Mouse (Mus musculus) forebrain, embryonic 16.5 days (tissue): ENCODE results near the gene Gcgr. TPM values are rescaled to one million over a fixed set of nuclear protein-coding genes. Genes with fewer than 3 reads are reported as not detected.

Experiments
- ATAC-seq: fragments of 200-750 bp; cut with Nextera tagmentation; 2 replicates; pipeline ENCODE4 v1.8.0; 2017; ENCODE audit warnings: mild to moderate bottlenecking, moderate library complexity
- H3K27ac ChIP-seq: fragments of 300-500 bp; sonication (generic); 2 replicates; pipeline ENCODE4 v1.5.1; 2014; ENCODE audit warnings: low read length, control low read depth
- H3K27me3 ChIP-seq: fragments of 300-500 bp; sonication (generic); replicated peaks from 2 replicates; pipeline ENCODE4 v1.6.1; 2014; ENCODE audit warnings: low read length; ENCODE audit not compliant: control insufficient read depth, insufficient read depth
- H3K36me3 ChIP-seq: fragments of 300-500 bp; sonication (generic); 2 replicates; pipeline ENCODE4 v1.6.1; 2014; ENCODE audit not compliant: control insufficient read depth, insufficient read depth
- H3K4me1 ChIP-seq: fragments of 300-500 bp; sonication (generic); replicated peaks from 2 replicates; pipeline ENCODE4 v1.6.1; 2014; ENCODE audit warnings: low read length; ENCODE audit not compliant: control insufficient read depth, insufficient read depth
- H3K4me2 ChIP-seq: fragments of 300-500 bp; sonication (generic); 2 replicates; pipeline ENCODE4 v1.6.1; 2014; ENCODE audit warnings: mild to moderate bottlenecking, low read length, control low read depth
- H3K4me3 ChIP-seq: fragments of 300-500 bp; sonication (generic); replicated peaks from 2 replicates; pipeline ENCODE4 v1.5.1; 2014; ENCODE audit warnings: mild to moderate bottlenecking, low read length, control low read depth
- H3K9ac ChIP-seq: fragments of 300-500 bp; sonication (generic); replicated peaks from 2 replicates; pipeline ENCODE4 v1.6.1; 2014; ENCODE audit warnings: low read depth, low read length, control low read depth
- H3K9me3 ChIP-seq: fragments of 300-500 bp; sonication (generic); 2 replicates; pipeline ENCODE4 v1.6.1; 2016; ENCODE audit warnings: low read length; ENCODE audit not compliant: control insufficient read depth
- WGBS: fragments of 180-500 bp; shearing (Covaris S2); extraction: QIAGEN DNeasy Blood & Tissue Kit; methylation state at CpG from one replicate; pipeline ENCODE4 v1.1.7; 2014; 5-methylcytosine and 5-hydroxymethylcytosine counted together
- polyA plus RNA-seq: library from polyadenylated mRNA; unstranded; fragments of >200 nt; fragmentation: Nextera tagmentation; extraction: Ambion mirVana; gene quantifications from 2 replicates; pipeline ENCODE4 v1.2.1, GENCODE M21; 2015

Gcgr gene
- polyA plus RNA-seq, 1 experiment from 2014 or later: not detected

- no peak overlapping the region for H3K4me3 ChIP-seq
- no peaks in the 10 kb centered on the region for H3K9me3 ChIP-seq
- H3K27me3 ChIP-seq: no peaks in the 10 kb centered on the region
- no peak overlapping the region for H3K27ac ChIP-seq
- peaks cover 5% of the 10 kb centered on the region for H3K4me1 ChIP-seq
- H3K4me2 ChIP-seq: no peak overlapping the region
- 38% methylated on average over 4 of the region's 4 CpGs for WGBS
- no peak overlapping the region for H3K9ac ChIP-seq
- H3K36me3 ChIP-seq: peaks cover 7% of the 10 kb centered on the region; the same call in 1 of the 2 replicates
- ATAC-seq: no peak
Observed at GRCm38 (mm10) chr11:120541907-120542306, 11.4 kb downstream of the Gcgr start.

- H3K36me3 ChIP-seq: peaks cover 7% of the 10 kb centered on the region; the same call in 1 of the 2 replicates
- WGBS: 87% methylated on average over 6 of the region's 6 CpGs
- ATAC-seq: no peak
Observed at GRCm38 (mm10) chr11:120542376-120542775, 11.9 kb downstream of the Gcgr start.

DNA sequence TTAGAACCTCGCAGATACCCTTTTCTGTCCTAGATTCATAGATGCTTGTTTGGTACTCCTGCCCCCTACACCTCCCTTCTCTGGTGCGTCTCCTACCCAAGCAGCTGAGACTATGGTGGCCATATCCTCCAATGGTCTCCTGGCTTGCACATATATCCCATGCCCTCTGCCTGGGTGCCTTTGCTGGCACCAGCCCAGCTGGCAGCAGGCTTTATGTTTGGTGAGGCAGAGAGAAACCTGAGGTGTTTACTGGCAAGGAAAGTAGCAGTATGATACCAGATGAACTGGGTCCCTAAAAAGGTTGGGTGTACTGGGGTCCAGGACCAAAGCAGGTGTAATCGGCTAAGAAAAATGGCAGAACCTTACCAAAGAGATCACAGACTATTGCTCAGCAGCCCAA is 15.5 kb downstream of the Gcgr start:
- no peak overlapping the region for H3K4me3 ChIP-seq
- no peak overlapping the region for H3K9ac ChIP-seq
- peaks cover 23% of the 10 kb centered on the region for H3K4me1 ChIP-seq
- H3K27me3 ChIP-seq: no peaks in the 10 kb centered on the region
- peaks cover 7% of the 10 kb centered on the region; the same call in 1 of the 2 replicates for H3K36me3 ChIP-seq
- no peak for ATAC-seq
- H3K9me3 ChIP-seq: no peaks in the 10 kb centered on the region
- H3K27ac ChIP-seq: no peak overlapping the region
- H3K4me2 ChIP-seq: no peak overlapping the region
- 99% methylated on average over 3 of the region's 3 CpGs for WGBS

More at GRCm38 (mm10) chr11:120542376-120542775, 11.9 kb downstream of the Gcgr start:
- Histone ChIP-seq H3K4me1 (peaks cover 5% of the 10 kb centered on the region), H3K27ac (no peak overlapping the region), H3K9ac (no peak overlapping the region), H3K4me3 (no peak overlapping the region), H3K27me3 (no peaks in the 10 kb centered on the region), H3K4me2 (no peak overlapping the region), H3K9me3 (no peaks in the 10 kb centered on the region)

DNA sequence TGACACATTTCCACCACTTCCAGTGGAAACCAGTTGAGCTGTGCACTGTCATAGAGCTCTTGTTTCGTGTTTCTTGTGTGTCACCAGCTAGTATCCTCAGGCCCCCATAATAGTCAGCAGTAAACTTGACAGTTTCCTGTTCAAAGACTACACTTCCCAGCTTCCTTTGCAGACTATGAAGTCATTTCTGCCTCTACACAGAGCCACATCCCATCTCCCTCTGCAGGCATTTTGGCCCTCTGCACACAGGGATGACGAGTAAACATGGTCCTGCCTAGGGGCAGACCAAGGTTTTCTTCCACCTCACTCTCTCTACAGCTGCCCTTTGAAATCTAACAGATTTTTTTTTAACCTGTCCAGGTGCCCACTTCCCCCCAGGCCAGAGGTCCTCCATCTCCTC is 17.0 kb downstream of the Gcgr start:
- ATAC-seq: no peak
- no peaks in the 10 kb centered on the region for H3K27me3 ChIP-seq
- no peaks in the 10 kb centered on the region for H3K9me3 ChIP-seq
- H3K4me2 ChIP-seq: no peak overlapping the region
- no peak overlapping the region for H3K4me3 ChIP-seq
- no peak overlapping the region for H3K9ac ChIP-seq
- 61% methylated on average over 2 of the region's 2 CpGs for WGBS
- H3K4me1 ChIP-seq: peaks cover 23% of the 10 kb centered on the region
- H3K27ac ChIP-seq: no peak overlapping the region
- peaks cover 7% of the 10 kb centered on the region; the same call in 1 of the 2 replicates for H3K36me3 ChIP-seq

GRCm38 (mm10) chr11:120548214-120548613 is 17.7 kb downstream of the Gcgr start:
- no peak overlapping the region for H3K4me3 ChIP-seq
- no peak for ATAC-seq
- H3K36me3 ChIP-seq: peaks cover 2% of the 10 kb centered on the region; the same call in 1 of the 2 replicates
- H3K27me3 ChIP-seq: no peaks in the 10 kb centered on the region
- H3K4me1 ChIP-seq: peaks cover 23% of the 10 kb centered on the region
- no peak overlapping the region for H3K27ac ChIP-seq
- H3K4me2 ChIP-seq: peak overlapping the region; percentile 85
- no peaks in the 10 kb centered on the region for H3K9me3 ChIP-seq
- WGBS: 82% methylated on average over 3 of the region's 3 CpGs
- H3K9ac ChIP-seq: no peak overlapping the region

DNA sequence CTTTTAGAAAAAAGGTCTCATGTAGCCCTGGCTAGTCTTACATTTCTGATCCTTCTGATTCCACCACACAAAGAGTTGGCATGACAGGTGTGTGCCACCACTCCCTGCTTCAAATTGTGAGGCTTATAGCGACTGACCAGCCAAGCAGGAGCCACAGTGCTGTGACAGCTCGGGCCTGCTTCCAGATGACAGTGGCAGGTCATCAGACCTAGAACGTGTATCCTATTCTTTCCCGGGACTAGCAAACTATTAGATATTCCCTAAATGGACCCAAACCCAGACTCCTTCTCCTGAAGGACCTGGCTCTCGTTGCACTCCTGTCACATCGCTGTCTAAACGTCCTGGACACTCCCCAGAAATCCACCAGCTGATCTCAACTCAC is 18.3 kb downstream of the Gcgr start:
- ATAC-seq: no peak
- Histone ChIP-seq H3K27ac (peak overlapping the region; percentile 67; the same call in 1 of the 2 replicates), H3K4me3 (peak overlapping the region; percentile 72), H3K4me1 (peaks cover 23% of the 10 kb centered on the region), H3K4me2 (peak overlapping the region; percentile 85), H3K9ac (peak overlapping the region; percentile 86), H3K27me3 (no peaks in the 10 kb centered on the region), H3K9me3 (no peaks in the 10 kb centered on the region), H3K36me3 (no peaks in the 10 kb centered on the region)
- 23% methylated on average over 7 of the region's 7 CpGs for WGBS

GRCm38 (mm10) chr11:120549168-120549945 is 18.9 kb downstream of the Gcgr start, which contains the start of gene Mcrip1:
TSS of gene Mcrip1 (minus strand) at chr11:120549727.
- Histone ChIP-seq H3K4me3 (peak within 1 kb of the TSS; percentile 72), H3K27ac (peak within 1 kb of the TSS; percentile 67), H3K9me3 (no peaks in the 10 kb centered on the region), H3K4me1 (peaks cover 23% of the 10 kb centered on the region), H3K4me2 (peak within 1 kb of the TSS; percentile 85), H3K36me3 (no peaks in the 10 kb centered on the region), H3K27me3 (no peaks in the 10 kb centered on the region), H3K9ac (peak within 1 kb of the TSS; percentile 86)
- ATAC-seq: peak; percentile 93
- WGBS: under 1% methylated on average over 83 of the region's 87 CpGs

DNA sequence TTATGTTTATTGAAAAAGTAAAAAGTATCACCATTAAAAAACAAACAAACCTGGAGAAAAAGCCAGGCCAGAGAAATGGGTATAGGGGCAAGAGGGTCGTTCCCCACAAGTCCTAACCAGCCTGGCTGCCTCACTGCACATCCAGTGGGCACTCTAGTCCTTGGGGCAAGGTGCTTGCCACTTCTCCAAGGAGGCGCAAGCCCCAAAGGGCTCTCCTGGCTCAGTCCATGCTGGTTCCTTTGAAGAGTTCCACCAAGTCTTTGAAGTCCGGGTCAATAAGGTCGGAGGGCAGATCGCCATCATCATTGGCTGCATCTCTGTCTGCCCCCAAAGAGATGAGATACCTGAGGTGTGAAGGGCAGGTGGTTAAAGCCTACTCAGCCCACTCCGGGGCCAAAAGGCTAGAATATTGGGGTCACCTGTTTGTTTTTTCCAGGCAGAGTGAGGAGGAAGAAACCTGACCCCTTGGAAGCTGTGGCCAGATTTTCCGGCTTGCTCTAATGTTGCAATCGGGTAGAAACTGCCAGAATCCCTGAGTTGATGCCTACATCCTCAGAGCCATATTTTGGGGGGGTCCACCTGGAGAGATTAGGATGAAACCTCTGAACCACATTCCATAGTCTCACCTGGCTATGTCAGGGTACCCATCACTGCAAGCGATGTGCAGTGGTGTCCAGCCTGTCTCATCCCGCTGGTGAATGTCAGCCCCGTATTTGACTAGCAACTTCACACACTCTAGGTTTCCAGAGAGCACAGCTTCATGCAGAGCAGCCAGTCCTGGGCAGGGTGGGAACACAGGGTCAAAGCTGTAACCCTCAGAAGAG is 19.7 kb downstream of the Gcgr start:
- peak overlapping the region; percentile 72 for H3K4me3 ChIP-seq
- no peaks in the 10 kb centered on the region for H3K9me3 ChIP-seq
- no peaks in the 10 kb centered on the region for H3K27me3 ChIP-seq
- peak overlapping the region; percentile 86 for H3K9ac ChIP-seq
- ATAC-seq: peak; percentile 38
- no peaks in the 10 kb centered on the region for H3K36me3 ChIP-seq
- H3K4me2 ChIP-seq: peak overlapping the region; percentile 78
- WGBS: 72% methylated on average over 11 of the region's 11 CpGs
- peaks cover 23% of the 10 kb centered on the region for H3K4me1 ChIP-seq
- 0 out of 2 replicates have a peak overlapping the region, but pooled peaks have one; percentile 8 for H3K27ac ChIP-seq

DNA sequence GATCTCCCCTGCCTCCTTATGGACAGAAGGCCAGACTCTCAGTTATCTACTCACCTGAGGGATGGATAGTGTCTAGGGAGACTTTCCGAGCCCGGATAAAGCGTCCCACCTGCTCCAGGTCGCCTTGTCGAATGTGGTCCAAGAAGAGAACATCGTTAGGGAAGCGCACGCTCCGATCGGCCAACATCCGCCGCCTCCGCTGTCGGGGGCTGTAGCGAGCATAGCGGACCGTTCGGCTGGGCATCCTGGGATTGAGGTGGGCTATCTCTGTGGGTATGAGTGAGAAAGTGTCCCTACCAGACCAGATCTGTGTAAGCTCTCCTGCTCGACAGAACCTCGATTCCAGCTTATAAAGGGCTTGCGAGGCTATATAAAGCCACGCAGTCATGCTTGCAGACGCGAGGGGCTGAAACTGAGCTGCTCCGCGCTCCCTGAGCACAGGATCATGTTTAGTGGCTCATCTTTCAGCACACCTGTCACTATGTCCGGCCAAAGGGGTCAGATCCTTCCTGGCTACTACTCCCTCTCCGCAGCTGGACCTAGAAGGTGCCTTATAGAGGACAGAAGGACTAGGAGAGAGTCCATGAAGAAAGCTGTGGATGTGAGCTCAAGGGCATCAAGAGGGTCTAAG is 20.4 kb downstream of the Gcgr start, which contains the start of gene Ppp1r27:
Gene Ppp1r27 (minus strand): TSS at position 323 of the 631 bp plus-strand sequence.
- ATAC-seq: no peak
- peak within 1 kb of the TSS; percentile 86 for H3K9ac ChIP-seq
- H3K27me3 ChIP-seq: no peaks in the 10 kb centered on the region
- WGBS: 94% methylated on average over 28 of the region's 28 CpGs
- H3K4me2 ChIP-seq: peak within 1 kb of the TSS; percentile 78
- no peak within 1 kb of the TSS for H3K27ac ChIP-seq
- no peaks in the 10 kb centered on the region for H3K9me3 ChIP-seq
- peak within 1 kb of the TSS; percentile 72 for H3K4me3 ChIP-seq
- no peaks in the 10 kb centered on the region for H3K36me3 ChIP-seq
- peaks cover 23% of the 10 kb centered on the region for H3K4me1 ChIP-seq
